Mouse (Mus musculus): Measurements from ENCODE around the gene Opn4. TPM values are rescaled to one million over a fixed set of nuclear protein-coding genes. Genes with fewer than 3 reads are reported as not detected.

Gene Opn4
- total RNA-seq, 2 experiments from 2014 or later: 1.9 to 2.5 TPM

DNA sequence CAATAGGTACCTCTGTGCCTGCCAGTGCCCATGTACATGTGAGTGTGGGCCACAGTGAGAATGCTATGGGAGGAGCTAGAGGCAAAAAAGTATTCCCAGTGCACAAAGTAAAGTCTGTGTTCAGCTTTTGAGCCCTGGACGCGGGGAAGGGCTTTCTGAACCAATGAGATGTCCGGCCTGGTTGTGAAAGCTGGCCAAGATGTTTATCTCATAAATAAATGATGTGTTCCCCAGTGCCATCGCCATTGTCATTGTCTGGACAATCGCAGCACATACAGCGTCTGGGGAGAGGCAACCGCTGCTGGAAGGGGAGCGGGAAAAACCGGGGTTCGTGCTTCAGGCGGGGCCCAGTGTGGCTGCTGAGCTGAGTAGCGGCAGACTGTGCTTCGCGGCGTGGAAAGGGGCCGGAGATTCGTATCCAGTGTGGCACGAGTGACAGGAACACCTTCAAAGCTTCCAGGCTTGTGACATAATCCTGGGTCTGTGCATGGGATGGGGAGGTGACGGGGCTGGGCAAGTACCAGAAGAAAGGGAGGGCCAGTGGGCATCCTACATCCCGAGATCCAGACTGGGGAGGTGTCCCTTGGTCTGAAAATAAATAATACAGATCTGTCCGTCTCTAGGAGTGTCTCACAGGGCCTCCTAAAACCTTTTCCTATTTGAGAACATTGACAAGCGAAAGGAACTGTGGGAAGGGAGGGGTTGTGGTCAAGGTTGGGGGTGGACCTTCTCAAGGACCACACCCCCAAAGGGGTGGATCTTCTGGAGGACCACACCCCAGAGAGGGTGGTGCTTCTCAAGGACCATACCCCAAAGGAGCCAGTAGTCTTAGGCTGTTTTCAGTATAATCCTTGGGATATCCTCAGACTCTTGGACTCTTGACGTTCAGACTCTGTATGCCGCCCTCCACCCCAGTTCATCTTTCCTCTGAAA, 8.9 kb downstream of the Opn4 start:
- DNase-seq: no peak

DNA sequence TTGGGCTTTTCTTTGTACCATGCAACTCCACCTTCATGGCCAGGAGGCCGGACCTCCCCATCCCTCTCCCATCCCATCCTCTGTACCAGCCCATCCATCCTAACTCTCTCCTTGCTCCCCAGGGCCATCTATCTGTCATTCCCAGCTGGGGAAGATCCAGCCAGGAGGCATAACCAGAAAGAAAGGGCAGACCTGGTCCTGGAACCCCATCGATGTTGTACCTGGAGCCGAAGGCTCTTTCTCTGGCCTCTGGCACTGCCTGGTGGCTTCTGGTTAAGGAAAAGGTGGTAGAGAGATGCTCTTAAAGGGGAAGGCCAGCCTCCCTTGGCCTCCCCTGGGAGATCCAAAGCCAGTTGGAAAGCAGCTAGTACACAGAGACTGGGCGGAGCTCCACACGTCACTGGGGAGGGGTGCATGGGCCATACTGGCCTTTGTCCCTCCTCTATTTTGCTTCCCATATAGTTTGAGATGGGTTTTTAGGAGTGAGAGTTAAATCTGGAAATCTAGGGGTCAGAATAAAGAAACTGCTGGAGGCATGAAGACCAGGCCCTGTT, 9.8 kb downstream of the Opn4 start:
- DNase-seq: peak in 1 of 2 experiments; percentile 26

DNA sequence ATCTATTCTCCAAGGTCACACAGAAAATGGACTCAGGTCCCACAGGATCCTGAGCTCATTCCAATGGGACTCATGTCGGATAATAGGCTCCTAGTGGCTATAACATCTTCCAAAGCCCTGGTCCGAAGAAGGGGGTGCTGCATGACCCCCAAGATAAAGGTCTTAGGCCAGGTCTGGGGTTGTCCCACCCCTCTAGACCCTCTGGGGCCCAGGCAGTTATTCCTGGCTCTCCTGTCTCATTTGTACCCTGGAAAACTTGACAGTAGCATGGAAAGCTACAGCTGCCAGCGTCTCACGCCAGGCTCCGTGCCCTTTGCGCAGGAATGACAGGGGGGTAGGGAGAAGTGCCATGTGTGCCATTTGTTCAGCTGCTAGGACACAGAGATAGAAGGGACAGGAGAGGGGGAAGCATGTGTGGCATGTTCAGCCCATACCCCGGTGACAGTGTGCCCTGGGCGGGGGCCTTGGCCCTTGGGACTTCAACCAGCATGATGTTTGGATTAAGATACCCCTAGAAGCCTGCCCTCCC, 10.7 kb downstream of the Opn4 start:
- DNase-seq: peak; percentile 69 to 83

DNA sequence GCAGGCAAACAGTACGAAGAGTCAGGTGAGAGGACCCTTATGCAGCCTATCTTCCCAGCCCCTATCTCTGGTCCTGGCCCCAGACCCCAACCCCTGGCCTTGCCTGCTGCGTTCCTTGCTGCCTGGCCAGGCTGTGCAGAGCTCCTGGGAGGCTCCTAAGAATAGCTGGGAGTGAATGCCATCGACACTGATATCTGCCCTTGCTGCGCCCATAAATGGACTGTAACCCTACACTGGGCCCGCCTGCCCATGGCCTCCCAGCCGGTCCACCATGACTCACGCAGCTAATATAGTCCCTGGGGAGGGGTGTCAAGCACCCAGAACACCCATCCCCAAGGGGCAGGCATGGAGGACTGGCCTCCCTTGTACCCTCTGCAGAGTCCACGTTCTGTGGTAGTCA, 11.4 kb downstream of the Opn4 start, which contains the start of gene Ldb3:
Ldb3 (minus strand) TSS at position 185 of the 400 bp plus-strand sequence.
- peak; percentile 79 to 86 for DNase-seq

- DNase-seq: peak in 1 of 2 experiments; percentile 16
Observed at GRCm38 (mm10) chr14:34588005-34588404, 11.9 kb downstream of the Opn4 start.

GRCm38 (mm10) chr14:34586871-34587270, 13.1 kb downstream of the Opn4 start:
- DNase-seq: peak in 1 of 2 experiments; percentile 19

GRCm38 (mm10) chr14:34585358-34586105, 14.4 kb downstream of the Opn4 start:
- DNase-seq: peak; percentile 48 to 59

DNA sequence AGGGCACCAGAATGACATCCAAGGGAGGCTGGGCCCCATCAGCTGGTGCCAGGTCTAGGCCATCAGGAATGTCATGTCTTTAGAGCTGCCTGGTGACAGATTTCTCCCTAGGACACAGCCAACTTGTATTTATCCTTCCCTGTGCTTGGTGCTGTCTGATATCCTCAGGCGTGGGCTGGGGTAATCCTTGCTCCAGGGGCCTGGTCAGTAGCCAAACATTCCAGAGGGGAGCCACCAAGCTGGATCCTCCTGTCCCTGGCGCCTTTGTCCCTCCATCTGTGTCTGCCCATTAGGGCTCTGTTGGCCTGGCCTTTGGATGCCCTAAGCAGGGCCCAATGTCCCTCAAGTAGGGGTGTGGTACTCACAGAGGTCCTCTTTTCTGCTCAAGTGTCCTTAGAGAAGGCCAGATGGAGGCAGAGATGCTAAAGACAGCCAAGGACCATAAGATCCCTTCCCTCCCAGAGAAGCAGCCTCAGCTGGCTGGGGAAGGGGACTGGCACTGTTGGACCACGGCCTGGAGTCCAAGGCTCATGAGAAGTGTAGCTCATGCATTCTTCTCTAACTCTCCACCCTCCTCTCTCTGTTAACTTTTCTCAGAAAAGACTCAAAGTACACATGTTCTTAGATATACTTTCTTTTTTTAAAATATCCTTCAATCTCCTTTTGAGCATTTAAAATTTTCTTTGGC, 17.1 kb downstream of the Opn4 start:
- peak; percentile 72 to 83 for DNase-seq

- no peak for DNase-seq
Observed at GRCm38 (mm10) chr14:34576858-34577257, 23.1 kb downstream of the Opn4 start.

DNA sequence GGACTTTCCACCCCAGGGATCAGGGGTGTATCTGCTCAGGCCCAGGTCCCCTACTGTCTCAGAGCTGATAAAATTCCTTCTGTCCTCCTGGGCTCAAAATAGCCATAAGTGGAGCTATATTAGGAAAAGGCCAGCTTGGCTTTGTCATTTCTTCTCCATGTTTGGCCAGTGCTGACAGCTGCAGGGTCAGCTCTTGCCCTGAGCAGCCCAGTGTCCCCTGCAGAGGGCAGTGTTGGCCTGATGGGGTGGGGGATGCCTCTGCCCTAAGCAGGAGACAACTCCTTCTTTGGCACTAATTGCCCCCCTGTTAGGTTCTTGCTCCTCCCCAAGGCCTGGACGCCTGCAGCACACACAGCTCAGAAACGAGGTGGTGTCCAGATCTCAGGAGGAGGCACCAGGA, 25.9 kb downstream of the Opn4 start:
- DNase-seq: peak; percentile 85 to 87

DNA sequence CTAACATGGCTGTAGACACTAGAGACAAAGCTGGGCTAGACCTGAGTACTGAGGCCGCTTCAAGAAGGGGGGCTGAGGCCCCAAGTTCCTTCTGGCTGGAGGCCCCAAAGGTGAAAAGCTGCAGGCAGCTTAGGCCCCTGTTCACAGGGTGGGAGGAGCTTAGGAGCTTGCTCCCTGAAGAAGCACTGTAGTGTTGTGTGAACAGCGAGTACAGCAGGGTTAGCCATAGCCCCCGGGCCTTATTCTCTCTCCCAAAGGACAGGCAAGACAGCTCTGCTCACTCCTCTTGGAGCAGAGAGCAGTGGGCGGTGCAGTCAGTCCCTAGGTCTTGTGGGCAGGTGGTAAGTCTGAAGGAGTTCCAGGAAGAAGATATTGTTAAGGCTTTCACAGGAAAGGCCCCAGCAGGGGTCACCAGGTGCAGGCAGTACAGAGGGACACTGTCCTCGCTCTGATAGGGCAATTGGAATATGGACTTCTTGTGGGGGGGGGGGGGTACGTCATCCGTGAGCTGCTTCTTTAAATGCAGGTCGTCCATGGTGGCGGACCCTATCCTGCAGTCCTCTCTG, 26.5 kb downstream of the Opn4 start:
- DNase-seq: peak; percentile 65 to 69

DNA sequence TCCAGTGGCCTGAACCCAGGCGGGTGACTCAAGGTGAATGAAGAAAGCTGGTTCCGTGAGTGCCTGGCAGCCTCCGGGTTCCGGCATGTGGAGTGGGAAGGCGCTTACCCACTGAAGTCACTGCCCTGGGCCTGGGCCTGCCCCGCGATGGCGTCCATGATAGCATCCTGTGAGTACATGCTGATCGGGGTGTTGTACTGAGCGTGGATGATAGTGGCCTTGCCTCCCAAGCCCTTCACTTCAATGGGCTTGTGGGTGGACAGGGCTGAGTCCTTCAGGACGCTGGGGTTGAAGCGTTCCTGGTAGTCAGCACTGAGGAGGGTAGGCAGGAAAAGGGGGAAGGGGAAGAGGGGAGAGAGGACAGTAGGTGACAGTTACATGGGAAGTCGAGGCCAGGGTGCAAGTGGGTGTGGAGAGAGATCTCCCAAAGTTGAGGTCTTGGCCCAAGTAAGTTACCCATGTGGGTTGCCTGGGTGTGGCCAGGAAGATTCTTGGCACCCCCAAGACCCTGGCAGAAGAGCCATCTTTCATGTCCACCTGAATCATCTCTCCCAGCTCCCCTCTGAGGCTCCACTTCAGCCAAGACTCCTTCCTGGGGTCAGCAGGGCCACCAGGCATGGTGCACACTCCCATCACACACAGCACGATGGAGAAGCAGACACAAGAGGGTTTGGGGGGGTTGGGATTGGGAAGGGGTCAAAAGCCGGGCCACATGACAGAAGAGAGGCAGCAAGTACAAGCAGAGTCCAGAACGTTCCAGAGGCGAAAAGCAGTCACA, 28.1 kb downstream of the Opn4 start:
- DNase-seq: no peak

GRCm38 (mm10) chr14:34570903-34571302, 29.0 kb downstream of the Opn4 start:
- DNase-seq: no peak

- peak; percentile 82 to 93 for DNase-seq
Observed at GRCm38 (mm10) chr14:34570294-34570693, 29.6 kb downstream of the Opn4 start.

DNA sequence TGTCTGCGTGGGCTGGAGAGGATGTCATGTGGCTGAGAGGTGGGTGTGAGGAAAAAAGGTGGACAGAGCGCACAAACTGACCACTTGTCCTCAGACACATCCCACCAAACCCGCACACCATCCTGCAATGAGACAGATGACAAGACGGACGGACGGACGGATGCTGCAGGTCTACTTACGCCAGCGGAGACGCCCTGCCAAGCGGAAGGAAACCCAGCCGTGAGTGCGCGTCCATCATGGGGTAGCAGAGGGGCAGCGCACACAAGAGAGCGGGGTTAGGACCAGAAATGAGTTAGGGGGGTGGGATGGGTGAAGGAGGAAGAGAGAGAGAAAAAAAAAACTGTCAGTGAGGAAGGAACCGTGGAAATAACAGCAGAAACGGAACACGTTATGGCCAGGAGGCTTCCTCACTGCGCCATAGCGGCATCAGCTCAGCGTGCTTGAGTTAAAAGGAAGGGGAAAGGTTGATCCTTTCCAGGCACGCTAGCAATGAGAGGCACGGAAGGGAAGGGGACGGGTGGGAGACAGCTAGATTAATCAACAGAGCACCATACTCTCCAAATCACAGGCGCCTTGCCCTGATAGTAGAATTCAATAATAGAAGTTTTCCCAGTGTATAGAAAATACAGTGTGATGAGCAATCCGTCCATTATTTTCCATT, 30.3 kb downstream of the Opn4 start:
- DNase-seq: peak in 1 of 2 experiments; percentile 64

DNA sequence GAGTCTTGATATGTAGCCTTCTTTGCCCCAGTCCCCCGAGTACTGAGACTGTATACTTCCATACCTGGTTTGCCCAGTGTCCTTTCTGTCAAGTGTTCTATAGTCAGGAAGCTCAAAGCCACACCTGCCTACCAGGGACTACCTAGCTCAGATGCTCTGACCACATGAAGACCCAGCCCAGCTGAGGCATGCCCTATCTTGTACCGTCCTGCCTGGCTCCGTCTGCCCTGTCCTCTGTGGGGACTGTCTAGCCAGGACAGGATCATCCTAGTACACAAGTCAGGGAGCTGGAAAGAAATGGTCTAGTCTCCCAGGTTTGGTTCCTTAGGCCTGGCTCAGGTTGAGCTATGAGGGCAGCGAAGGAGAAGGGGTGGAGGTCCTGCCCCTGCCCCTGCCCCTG, 31.3 kb downstream of the Opn4 start:
- DNase-seq: no peak

- peak; percentile 59 to 60 for DNase-seq
Observed at GRCm38 (mm10) chr14:34567697-34568096, 32.2 kb downstream of the Opn4 start.

DNA sequence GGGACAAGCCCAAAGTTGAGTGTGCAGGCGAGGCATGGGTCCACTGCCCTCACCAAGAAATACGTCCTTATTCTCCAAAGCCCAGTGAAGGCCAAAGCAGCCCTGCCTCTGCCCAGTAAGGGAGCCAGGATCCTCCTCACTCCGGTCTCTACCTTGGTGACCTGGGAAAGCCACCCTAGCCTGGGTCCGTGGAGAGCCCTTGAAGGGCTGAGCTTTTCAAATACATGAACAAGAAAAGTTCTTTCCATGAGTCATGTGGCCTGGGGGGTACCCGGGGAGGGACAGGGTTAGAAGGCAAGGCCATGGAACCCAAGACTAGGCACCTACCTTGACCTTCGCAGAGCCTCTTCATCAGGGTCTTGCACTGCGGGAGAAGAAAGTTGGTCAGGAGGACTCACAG, 33.4 kb downstream of the Opn4 start:
- DNase-seq: no peak

DNA sequence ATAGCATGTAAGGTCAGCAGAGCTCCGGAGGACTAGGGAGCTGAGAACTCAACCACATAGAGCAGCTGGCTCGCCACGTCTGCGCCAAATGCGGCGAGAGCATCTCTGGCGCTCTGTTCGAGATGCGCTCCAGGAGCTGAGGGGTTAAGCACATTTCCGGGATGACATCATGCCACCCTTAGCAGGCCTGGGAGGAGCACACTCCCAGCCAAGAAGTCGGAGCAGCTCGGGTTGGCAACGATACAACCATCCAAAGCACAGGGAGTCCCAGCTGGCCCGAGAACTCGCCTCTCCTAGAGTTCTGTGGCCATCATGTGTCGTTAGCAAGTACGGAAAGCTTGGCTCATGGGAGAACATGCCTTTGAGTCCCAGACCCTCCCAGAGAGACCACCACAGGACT, 34.2 kb downstream of the Opn4 start:
- peak; percentile 80 to 84 for DNase-seq

GRCm38 (mm10) chr14:34564646-34565045, 35.3 kb downstream of the Opn4 start:
- DNase-seq: peak; percentile 78 to 88

All from heart, adult 18-20 months (tissue).